Mouse (Mus musculus) urinary bladder, postnatal 25 days (tissue): ENCODE results near the gene Dnal4.
"Not testable (repeated sequence)": the region's sequence is repeated elsewhere in the genome, so short reads cannot be mapped to it uniquely, and the experiment has no call there.

ENCODE experiments used
- DNase-seq: peaks from one replicate; pipeline ENCODE4 v3.0.0; 2022; ENCODE audit warnings: low spot score

Gene Dnal4

GRCm38 (mm10) chr15:79777749-79778148, at the start of gene Dnal4:
Dnal4 (minus strand) TSS chr15:79777849.
- DNase-seq = no peak

GRCm38 (mm10) chr15:79827061-79827777, 49.6 kb upstream of the Dnal4 start:
- DNase-seq = no peak

GRCm38 (mm10) chr15:79826221-79826935, 48.7 kb upstream of the Dnal4 start:
- no peak for DNase-seq

- no peak for DNase-seq
These were observed 47.6 kb upstream of the Dnal4 start for GRCm38 (mm10) chr15:79825146-79825825.

GRCm38 (mm10) chr15:79823588-79824280, 46.1 kb upstream of the Dnal4 start:
- peak; percentile 56 for DNase-seq

- no peak for DNase-seq
These were observed 44.9 kb upstream of the Dnal4 start for GRCm38 (mm10) chr15:79822265-79823199.

- DNase-seq = no peak
These were observed 40.7 kb upstream of the Dnal4 start for GRCm38 (mm10) chr15:79818325-79818724.

GRCm38 (mm10) chr15:79813666-79814258, 36.1 kb upstream of the Dnal4 start:
- DNase-seq = no peak

GRCm38 (mm10) chr15:79812840-79813239, 35.2 kb upstream of the Dnal4 start:
- not testable (repeated sequence) for DNase-seq

GRCm38 (mm10) chr15:79810997-79811396, 33.3 kb upstream of the Dnal4 start:
- DNase-seq = no peak

GRCm38 (mm10) chr15:79810061-79810460, 32.4 kb upstream of the Dnal4 start:
- DNase-seq = no peak

- DNase-seq = no peak
These were observed 31.0 kb upstream of the Dnal4 start for GRCm38 (mm10) chr15:79808658-79809057.

GRCm38 (mm10) chr15:79808114-79808513, 30.5 kb upstream of the Dnal4 start:
- DNase-seq = peak; percentile 50

- no peak for DNase-seq
These were observed 29.4 kb upstream of the Dnal4 start for GRCm38 (mm10) chr15:79807050-79807449.

- no peak for DNase-seq
These were observed 27.6 kb upstream of the Dnal4 start for GRCm38 (mm10) chr15:79805246-79805645.

GRCm38 (mm10) chr15:79804352-79805071, 26.9 kb upstream of the Dnal4 start, which contains the start of gene Nptxr:
Nptxr (minus strand) TSS chr15:79804766.
- peak; percentile 43 for DNase-seq

GRCm38 (mm10) chr15:79803533-79804351, 26.1 kb upstream of the Dnal4 start:
- DNase-seq = no peak

GRCm38 (mm10) chr15:79802304-79802703, 24.7 kb upstream of the Dnal4 start:
- no peak for DNase-seq

- DNase-seq = no peak
These were observed 24.0 kb upstream of the Dnal4 start for GRCm38 (mm10) chr15:79801646-79802045.
